Mouse (Mus musculus): ENCODE measurements at regions not wholly inside any gene's neighbourhood (a gene's known extent, or its start where the extent isn't known, plus 50 kb on each side); places are given as distances from the start of the nearest gene placed in this dataset.
"Not testable (repeated sequence)": the region's sequence is repeated elsewhere in the genome, so short reads cannot be mapped to it uniquely, and the experiment has no call there.

DNA sequence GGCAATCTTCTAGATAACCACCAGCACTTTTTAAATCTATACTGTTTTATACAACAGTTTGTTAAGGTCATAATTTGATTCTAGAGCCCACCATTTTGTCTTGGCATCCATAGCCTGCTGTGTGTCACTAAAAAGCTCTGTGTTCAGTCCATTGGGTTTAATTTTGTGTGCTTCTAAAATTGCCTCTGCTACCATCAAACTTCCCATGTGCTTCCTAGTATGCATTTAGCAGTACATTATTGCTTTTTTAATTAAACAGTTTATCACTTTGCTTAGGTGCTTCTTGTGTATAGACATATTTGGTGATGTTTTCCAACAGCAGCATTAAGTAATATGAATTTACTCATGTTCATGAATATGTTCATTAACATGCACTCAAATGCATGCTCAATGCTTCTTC lies 102.4 kb upstream of the Egfr start:
- DNase-seq (ENCODE audit: low spot score in 2 of 2) = no peak

DNA sequence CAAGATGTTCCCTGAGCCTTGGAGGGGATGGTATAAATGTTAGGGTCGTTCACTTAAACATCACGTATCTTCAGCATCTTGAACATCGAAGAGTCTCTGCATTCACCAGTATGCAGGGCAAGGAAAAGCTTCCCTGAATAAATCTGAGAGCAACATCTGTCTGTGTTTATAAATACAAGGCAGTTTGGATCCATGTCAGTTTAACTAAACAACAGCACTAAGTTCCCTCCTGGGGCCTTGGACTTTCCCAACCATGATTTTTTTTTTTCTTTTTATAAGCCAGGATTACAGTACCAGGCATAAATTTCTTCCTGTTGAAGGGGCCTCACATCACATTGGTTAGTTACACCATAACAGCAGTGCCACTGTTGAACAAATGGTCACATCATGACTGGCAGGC lies 88.2 kb upstream of the Egfr start:
- DNase-seq (ENCODE audit: low spot score in 2 of 2) = no peak

DNA sequence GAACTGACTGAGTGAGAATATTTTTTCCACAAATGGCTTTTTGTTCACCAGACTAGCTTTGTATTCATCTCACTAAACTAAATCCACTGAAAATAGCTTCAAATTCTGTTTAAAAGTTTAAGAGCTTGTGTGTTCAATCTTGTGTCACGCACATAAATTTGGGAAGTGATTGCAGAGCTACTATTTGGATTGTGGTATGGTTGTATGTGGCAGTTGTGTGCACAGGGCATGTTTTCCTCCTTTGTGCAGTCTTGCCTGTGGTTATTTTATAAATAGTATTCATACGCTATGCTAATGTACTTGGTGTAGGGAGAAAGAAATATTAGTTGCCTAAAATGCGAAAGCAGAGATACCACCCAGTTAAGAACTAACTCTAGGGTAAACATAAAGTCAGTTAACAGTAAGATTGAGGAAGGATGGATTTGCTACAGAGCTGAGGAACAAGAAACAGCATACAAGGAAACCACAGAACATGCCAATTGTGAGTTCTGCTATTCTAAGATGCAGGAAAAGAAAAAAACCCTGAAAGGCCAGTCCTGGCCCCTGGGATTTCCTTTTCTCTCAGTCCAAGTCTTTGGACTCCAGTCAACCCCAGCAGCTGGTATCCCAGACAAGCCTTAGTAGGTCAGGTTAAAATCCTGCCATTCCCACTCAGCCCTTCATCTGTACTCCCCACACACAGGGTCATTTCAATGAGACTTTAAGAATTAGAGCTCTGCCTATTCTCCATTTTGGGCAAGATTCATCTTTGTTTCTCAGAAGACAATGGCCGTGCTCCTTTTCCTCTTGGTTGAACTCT lies 82.4 kb upstream of the Egfr start:
- DNase-seq (ENCODE audit: low spot score in 2 of 2) = no peak

DNA sequence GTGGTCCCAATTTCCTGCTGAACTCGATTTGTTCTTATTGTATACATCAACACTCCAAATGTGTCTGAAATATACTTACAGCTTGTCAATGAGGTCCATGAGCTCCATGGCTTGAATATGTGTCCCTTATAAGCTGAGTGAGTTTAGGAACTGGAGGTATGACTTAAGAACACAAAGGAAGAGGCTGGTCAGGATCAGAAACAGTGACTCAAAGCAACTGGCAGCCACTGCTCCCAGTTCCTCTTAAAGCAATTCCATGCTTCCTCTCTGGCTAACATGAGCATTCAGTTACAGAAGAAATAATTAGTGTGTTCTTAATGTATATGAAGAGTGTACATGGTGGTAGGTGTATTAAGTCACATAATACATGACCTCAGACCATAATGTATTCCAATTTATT lies 81.7 kb upstream of the Egfr start:
- no peak for DNase-seq (ENCODE audit: low spot score in 2 of 2)

DNA sequence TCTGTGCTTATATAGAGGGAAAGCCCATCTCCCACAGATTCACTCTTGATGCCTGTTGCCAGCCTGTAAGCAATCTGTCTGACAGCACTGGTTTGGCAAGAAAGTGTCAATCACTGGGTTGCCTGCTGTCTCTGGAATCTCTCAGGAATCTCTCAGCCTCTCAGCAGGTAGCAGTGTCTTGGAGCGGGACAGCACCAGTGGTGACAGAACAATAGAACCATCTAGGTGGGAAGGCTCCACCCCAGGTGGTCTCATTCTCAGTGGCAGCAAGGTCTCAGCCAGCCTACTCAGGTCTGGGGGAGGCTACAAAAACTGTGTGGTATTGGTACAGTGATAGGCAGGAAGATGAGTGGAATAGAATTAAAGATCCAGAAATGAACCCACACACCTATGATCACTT lies 76.1 kb upstream of the Egfr start:
- not testable (repeated sequence) for DNase-seq (ENCODE audit: low spot score in 2 of 2)

DNA sequence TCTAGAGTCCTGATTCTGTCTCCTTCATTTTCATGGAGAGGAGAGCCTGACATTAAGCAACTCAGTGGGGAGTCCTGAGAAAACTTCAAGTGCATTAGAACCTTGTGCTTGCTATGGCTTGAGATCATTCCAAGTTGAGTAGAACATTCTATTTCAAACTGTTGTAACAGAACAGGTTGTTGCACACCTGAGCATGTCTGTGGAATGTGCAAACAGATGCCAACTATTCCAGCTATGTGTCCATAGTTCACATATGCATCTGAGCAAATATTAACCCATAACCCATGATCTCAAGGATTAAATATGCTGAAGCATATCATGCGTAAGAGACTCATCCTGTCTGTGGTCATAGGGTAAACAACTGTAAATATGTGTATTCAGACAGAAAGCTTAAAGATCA lies 68.5 kb upstream of the Egfr start:
- DNase-seq (ENCODE audit: low spot score in 2 of 2) = no peak

DNA sequence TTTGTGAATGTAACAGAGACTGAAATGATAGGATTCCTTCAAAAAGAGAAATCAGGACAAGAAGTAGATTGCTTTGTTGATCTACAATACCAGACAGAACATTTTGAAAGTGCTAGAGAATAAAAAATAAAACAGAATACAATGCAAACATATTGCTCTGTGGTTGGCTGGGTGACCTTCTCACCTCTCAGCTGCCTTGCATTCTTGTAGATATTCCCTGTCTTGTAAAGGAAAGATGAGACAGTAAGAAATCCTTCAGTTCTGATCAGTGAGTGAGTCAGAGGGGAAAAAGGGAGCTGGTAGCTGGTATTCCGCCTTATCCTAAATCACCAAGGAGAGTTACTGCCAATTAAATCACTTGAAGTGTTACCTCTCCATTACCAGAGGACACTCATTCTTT lies 56.4 kb upstream of the Egfr start:
- DNase-seq (ENCODE audit: low spot score in 2 of 2) = no peak

- DNase-seq (ENCODE audit: low spot score in 2 of 2) = no peak
Measured at GRCm38 (mm10) chr11:16696787-16697186, 55.2 kb upstream of the Egfr start.

DNA sequence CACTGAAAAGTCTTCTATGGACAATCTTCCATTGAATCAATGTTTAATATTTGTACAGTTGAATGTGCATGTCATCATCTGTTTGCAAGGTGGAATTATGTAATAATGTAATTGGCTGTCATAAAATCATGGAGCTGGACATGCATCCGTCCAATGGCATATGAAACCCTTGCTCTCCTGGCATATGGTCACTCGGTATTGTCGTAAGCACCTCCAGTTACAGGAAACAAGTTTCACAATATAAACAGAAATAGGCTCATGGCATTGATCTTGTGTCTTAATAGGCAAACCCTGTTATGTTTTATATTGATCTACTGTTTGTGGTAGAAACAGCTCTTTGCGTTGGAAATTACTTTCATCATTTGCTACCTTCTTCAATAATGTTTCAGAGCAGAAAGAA lies 50.2 kb upstream of the Egfr start:
- DNase-seq (ENCODE audit: low spot score in 2 of 2) = no peak

All from urinary bladder, adult 18-20 months (tissue).